Comparison of ENCODE assay signal across 10 mouse cellular contexts in genomic region chr10:36507556-36507870, GRCm38 (mm10). TPM values are rescaled to one million over a fixed set of nuclear protein-coding genes. Genes with fewer than 3 reads are reported as not detected.
DNase-seq lines count a peak whose midpoint lies in the region; ATAC-seq and TF ChIP-seq lines count a peak whose summit lies in the region.
"Had no signal": no experiment of that assay in that cellular context is flagged by ENCODE, and none has a peak within 500 bp of the region (broad histone marks: within the 10 kb centered on the region; RNA-seq: fewer than 3 reads in every experiment).

No protein-coding gene starts in this region.

- H3K9me3 ChIP-seq in heart, embryonic 12.5 days (replicated peaks), result no peaks in the 10 kb centered on the region
- no peaks in the 10 kb centered on the region for H3K9me3 ChIP-seq in embryonic facial prominence, embryonic 11.5 days (replicated peaks; ENCODE audit: control insufficient read depth, low read length)
- H3K9me3 ChIP-seq in hindbrain, postnatal 0 days (ENCODE audit: low read length), result no peaks in the 10 kb centered on the region
- no peaks in the 10 kb centered on the region for H3K9me3 ChIP-seq in midbrain, postnatal 0 days (ENCODE audit: low read length)

- TF ChIP-seq CTCF in hindbrain, postnatal 0 days (IDR thresholded peaks at IDR 0.05; ENCODE audit: low read depth), result no peak
- TF ChIP-seq CTCF in midbrain, postnatal 0 days (IDR thresholded peaks at IDR 0.05), result no peak; the same call in 1 of the 2 replicates

- H3K27me3 ChIP-seq in heart, embryonic 12.5 days (replicated peaks), result peaks cover 45% of the 10 kb centered on the region
- peaks cover 24% of the 10 kb centered on the region for H3K27me3 ChIP-seq in embryonic facial prominence, embryonic 11.5 days (ENCODE audit: control insufficient read depth, insufficient read depth, low read length)
- no peaks in the 10 kb centered on the region for H3K27me3 ChIP-seq in hindbrain, postnatal 0 days (ENCODE audit: insufficient read depth, low read length)
- no peaks in the 10 kb centered on the region for H3K27me3 ChIP-seq in midbrain, postnatal 0 days (ENCODE audit: insufficient read depth, low read length)

- peak overlapping the region; percentile 97 for H3K4me2 ChIP-seq in heart, embryonic 12.5 days
- H3K4me2 ChIP-seq in embryonic facial prominence, embryonic 11.5 days (ENCODE audit: low read depth, low read length), result peak overlapping the region; percentile 88
- H3K4me2 ChIP-seq in hindbrain, postnatal 0 days (ENCODE audit: low read depth, low read length), result peak overlapping the region; percentile 68
- peak overlapping the region; percentile 85 for H3K4me2 ChIP-seq in midbrain, postnatal 0 days (ENCODE audit: low read depth, low read length, poor library complexity, severe bottlenecking)

- under 1% methylated on average over 15 of the region's 15 CpGs for whole genome bisulfite sequencing in heart, embryonic 12.5 days
- 0% methylated on average over 15 of the region's 15 CpGs for WGBS in embryonic facial prominence, embryonic 11.5 days
- WGBS in hindbrain, postnatal 0 days, result 1% methylated on average over 15 of the region's 15 CpGs
- WGBS in midbrain, postnatal 0 days, result 0% methylated on average over 15 of the region's 15 CpGs

- peak overlapping the region; percentile 53 for H3K9ac ChIP-seq in heart, embryonic 12.5 days
- peak overlapping the region; percentile 10 for H3K9ac ChIP-seq in embryonic facial prominence, embryonic 11.5 days (replicated peaks; ENCODE audit: low read length)
- peak overlapping the region; percentile 77 for H3K9ac ChIP-seq in hindbrain, postnatal 0 days (replicated peaks; ENCODE audit: low read length)
- peak overlapping the region; percentile 75 for H3K9ac ChIP-seq in midbrain, postnatal 0 days (replicated peaks; ENCODE audit: low read length, poor library complexity, severe bottlenecking)

- H3K36me3 ChIP-seq in heart, embryonic 12.5 days, result no peaks in the 10 kb centered on the region
- H3K36me3 ChIP-seq in embryonic facial prominence, embryonic 11.5 days (replicated peaks; ENCODE audit: control insufficient read depth, insufficient read depth, low read depth, low read length), result no peaks in the 10 kb centered on the region
- no peaks in the 10 kb centered on the region for H3K36me3 ChIP-seq in hindbrain, postnatal 0 days (ENCODE audit: insufficient read depth, low read length)
- H3K36me3 ChIP-seq in midbrain, postnatal 0 days (ENCODE audit: insufficient read depth, low read length), result no peaks in the 10 kb centered on the region

- DNase-seq in heart, adult 8-10 months (ENCODE audit: low spot score), result no peak
- DNase-seq in embryonic facial prominence, embryonic 11.5 days (ENCODE audit: low spot score), result no peak
- no peak for DNase-seq in hindbrain, postnatal 0 days (ENCODE audit: low spot score)
- no peak for DNase-seq in midbrain, postnatal 0 days (ENCODE audit: low spot score)
- DNase-seq in urinary bladder, adult 2 months (ENCODE audit: low spot score), result no peak
- DNase-seq in thymus, postnatal 25 days, result no peak
- DNase-seq: kidney, adult 11 months had no signal

- H3K4me3 ChIP-seq in heart, embryonic 12.5 days, result peak overlapping the region; percentile 59
- peak overlapping the region; percentile 44 for H3K4me3 ChIP-seq in embryonic facial prominence, embryonic 11.5 days (ENCODE audit: low read depth, low read length)
- peak overlapping the region; percentile 67 for H3K4me3 ChIP-seq in hindbrain, postnatal 0 days (ENCODE audit: low read length)
- peak overlapping the region; percentile 84 for H3K4me3 ChIP-seq in midbrain, postnatal 0 days (ENCODE audit: low read depth, low read length)

- H3K27ac ChIP-seq in heart, embryonic 12.5 days (ENCODE audit: poor library complexity, severe bottlenecking), result no peak overlapping the region
- H3K27ac ChIP-seq in embryonic facial prominence, embryonic 11.5 days (replicated peaks; ENCODE audit: low read depth, low read length), result no peak overlapping the region
- H3K27ac ChIP-seq in hindbrain, postnatal 0 days, result peak overlapping the region; percentile 82
- peak overlapping the region; percentile 74; the same call in 1 of the 2 replicates for H3K27ac ChIP-seq in midbrain, postnatal 0 days (ENCODE audit: low read depth, low read length)

- ATAC-seq in heart, embryonic 12.5 days (ENCODE audit: insufficient number of reproducible peaks, low FRiP score), result 0 out of 2 replicates have a peak, but pooled peaks have one; percentile 2
- 0 out of 2 replicates have a peak, but pooled peaks have one; percentile 1 for ATAC-seq in embryonic facial prominence, embryonic 11.5 days (replicated peaks; ENCODE audit: insufficient number of reproducible peaks, low FRiP score, low TSS enrichment, low read depth)
- no peak for ATAC-seq in hindbrain, postnatal 0 days
- ATAC-seq in midbrain, postnatal 0 days (ENCODE audit: low FRiP score), result no peak; the same call in 1 of the 2 replicates
- no peak for ATAC-seq in frontal cortex, adult (ENCODE audit: low TSS enrichment)
- ATAC-seq: CD4-positive, CD25-positive, alpha-beta regulatory T cell, adult 4 months had no signal

- H3K4me1 ChIP-seq in heart, embryonic 12.5 days (replicated peaks), result peaks cover 10% of the 10 kb centered on the region
- no peaks in the 10 kb centered on the region; the same call in 1 of the 2 replicates for H3K4me1 ChIP-seq in embryonic facial prominence, embryonic 11.5 days (ENCODE audit: control insufficient read depth, insufficient read depth, low read length)
- peaks cover 4% of the 10 kb centered on the region; the same call in 1 of the 2 replicates for H3K4me1 ChIP-seq in hindbrain, postnatal 0 days (ENCODE audit: insufficient read depth, low read length)
- no peaks in the 10 kb centered on the region for H3K4me1 ChIP-seq in midbrain, postnatal 0 days (ENCODE audit: insufficient read depth, low read length)

RNA-seq across cellular contexts. Expression of gene Hs3st5, which starts 0.9 kb away (rescaled TPM):
- polyA plus RNA-seq in heart, embryonic 12.5 days (2016; fragmentation: Nextera tagmentation; extraction: Ambion mirVana), result 0.17 and 0.26 TPM in 2 replicates
- 1 to 10 TPM; 1.8 to 6.0 (median 5.1) TPM for total RNA-seq in heart, adult 8-10 months (2022)
- 3.1 and 3.8 TPM in 2 replicates for polyA plus RNA-seq in embryonic facial prominence, embryonic 11.5 days (2014; fragmentation: Nextera tagmentation; extraction: Ambion mirVana)
- 55.7 and 62.1 TPM in 2 replicates for total RNA-seq in hindbrain, postnatal 0 days (2014; rRNA removed)
- 33.8 and 36.0 TPM in 2 replicates for polyA plus RNA-seq in hindbrain, postnatal 0 days (2015; fragmentation: Nextera tagmentation; extraction: Ambion mirVana)
- 38.6 and 46.7 TPM in 2 replicates for total RNA-seq in midbrain, postnatal 0 days (2014; rRNA removed)
- polyA plus RNA-seq in midbrain, postnatal 0 days (2015; fragmentation: Nextera tagmentation; extraction: Ambion mirVana), result 23.5 and 24.6 TPM in 2 replicates
- 0.08 and 0.13 TPM in 2 replicates for polyA plus RNA-seq in urinary bladder, adult 2 months (2012; rRNA removed)
- polyA plus RNA-seq: CD4-positive, CD25-positive, alpha-beta regulatory T cell, adult 4 months had no signal

Comparison
In these comparisons a context has a peak if more than half of its experiments do, and no peak if none do; other contexts are left out.
1. ATAC-seq: peak in heart, embryonic 12.5 days (single experiment) and embryonic facial prominence, embryonic 11.5 days (single experiment); none in hindbrain, postnatal 0 days (single experiment), midbrain, postnatal 0 days (single experiment) and frontal cortex, adult (single experiment).
2. H3K27ac ChIP-seq: peak in hindbrain, postnatal 0 days (single experiment) and midbrain, postnatal 0 days (single experiment); none in heart, embryonic 12.5 days (single experiment) and embryonic facial prominence, embryonic 11.5 days (single experiment).
3. H3K9ac ChIP-seq: peak in every context shown above with its lines; median percentile 77 in hindbrain, postnatal 0 days; 75 in midbrain, postnatal 0 days; 53 in heart, embryonic 12.5 days; 10 in embryonic facial prominence, embryonic 11.5 days.
4. Peak in every context shown above with its lines, with median percentiles within 50 percentile points of each other: H3K4me2 ChIP-seq and H3K4me3 ChIP-seq.